Comparison of ENCODE assay signal across 28 mouse cellular contexts in genomic region chr5:18003675-18004074, GRCm38 (mm10). TPM values are rescaled to one million over a fixed set of nuclear protein-coding genes. Genes with fewer than 3 reads are reported as not detected.
DNase-seq lines count a peak whose midpoint lies in the region; ATAC-seq and TF ChIP-seq lines count a peak whose summit lies in the region.
"Had no signal": no experiment of that assay in that cellular context is flagged by ENCODE, and none has a peak within 500 bp of the region (broad histone marks: within the 10 kb centered on the region; RNA-seq: fewer than 3 reads in every experiment).

No protein-coding gene starts in this region.

- no peak overlapping the region for H3K4me3 ChIP-seq in gastrocnemius, adult 2 months
- no peak overlapping the region for H3K4me3 ChIP-seq in heart, embryonic 11.5 days (ENCODE audit: low read depth, low read length)
- no peak overlapping the region for H3K4me3 ChIP-seq in lung, embryonic 16.5 days (ENCODE audit: low read length)
- H3K4me3 ChIP-seq: embryonic facial prominence, embryonic 12.5 days; erythroblast, embryonic 14.5 days; forebrain, embryonic 12.5 days; hindbrain, embryonic 13.5 days; kidney, embryonic 15.5 days; midbrain, embryonic 10.5 days; neural tube, embryonic 15.5 days had no signal

- H3K4me1 ChIP-seq in heart, embryonic 11.5 days (ENCODE audit: control insufficient read depth, insufficient read depth, low read length): no peaks in the 10 kb centered on the region
- no peaks in the 10 kb centered on the region; the same call in 1 of the 2 replicates for H3K4me1 ChIP-seq in lung, embryonic 16.5 days (replicated peaks; ENCODE audit: control insufficient read depth, insufficient read depth, low read length)
- H3K4me1 ChIP-seq: embryonic facial prominence, embryonic 12.5 days; forebrain, embryonic 12.5 days; hindbrain, embryonic 13.5 days; kidney, embryonic 15.5 days; neural tube, embryonic 15.5 days had no signal

- H3K27me3 ChIP-seq in heart, embryonic 11.5 days (ENCODE audit: control insufficient read depth, insufficient read depth, low read length): no peaks in the 10 kb centered on the region
- H3K27me3 ChIP-seq in lung, embryonic 16.5 days (ENCODE audit: control insufficient read depth, insufficient read depth, low read depth, low read length): no peaks in the 10 kb centered on the region
- H3K27me3 ChIP-seq: embryonic facial prominence, embryonic 12.5 days; forebrain, embryonic 12.5 days; hindbrain, embryonic 13.5 days; kidney, embryonic 15.5 days; neural tube, embryonic 15.5 days had no signal

- no peaks in the 10 kb centered on the region for H3K36me3 ChIP-seq in heart, embryonic 11.5 days (ENCODE audit: control insufficient read depth, insufficient read depth, low read length)
- no peaks in the 10 kb centered on the region for H3K36me3 ChIP-seq in lung, embryonic 16.5 days (ENCODE audit: control insufficient read depth, insufficient read depth, low read length)
- H3K36me3 ChIP-seq: embryonic facial prominence, embryonic 12.5 days; forebrain, embryonic 12.5 days; hindbrain, embryonic 13.5 days; kidney, embryonic 15.5 days; midbrain, embryonic 10.5 days; neural tube, embryonic 15.5 days had no signal

- WGBS in heart, embryonic 11.5 days (ENCODE audit: insufficient replicate concordance): 81% methylated on average over 6 of the region's 6 CpGs
- 65% methylated on average over 6 of the region's 6 CpGs for WGBS in lung, embryonic 16.5 days

- H3K4me2 ChIP-seq in heart, embryonic 11.5 days: no peak overlapping the region
- H3K4me2 ChIP-seq in lung, embryonic 16.5 days (ENCODE audit: low read depth, low read length): no peak overlapping the region
- H3K4me2 ChIP-seq: embryonic facial prominence, embryonic 12.5 days; forebrain, embryonic 12.5 days; hindbrain, embryonic 13.5 days; kidney, embryonic 15.5 days; neural tube, embryonic 15.5 days had no signal

- ATAC-seq in heart, embryonic 11.5 days (replicated peaks; ENCODE audit: insufficient number of reproducible peaks, low FRiP score, low TSS enrichment): no peak
- peak; percentile 56; the same call in 1 of the 2 replicates for ATAC-seq in lung, embryonic 16.5 days (ENCODE audit: low read depth)

- DNase-seq in gastrocnemius, adult 2 months: peak; percentile 35
- no peak for DNase-seq in gastrocnemius, postnatal 25 days
- peak; percentile 47 to 52 for DNase-seq in heart, postnatal 36 days
- DNase-seq in lung, postnatal 36 days: peak; percentile 63
- DNase-seq in left cerebral cortex, postnatal 25 days (ENCODE audit: low spot score in 2 of 2): no peak
- DNase-seq: B cell, adult 2 months; cerebellum, adult 11-12 months; kidney, adult 11 months; layer of hippocampus, postnatal 36 days; thymus, adult 18-20 months; thymus, postnatal 36 days had no signal

- intact Hi-C loops in gastrocnemius, adult 2 months (cut with DNase I): no loop called here
- intact Hi-C loops in heart, postnatal 36 days (cut with DNase I): loop anchor here (5.0 to 10.0 kb wide), 3 partner anchors 121 to 189 kb away; no protein-coding TSS in a partner anchor
- intact Hi-C loops in left cerebral cortex, postnatal 25 days (cut with DNase I): no loop called here

- H3K27ac ChIP-seq in gastrocnemius, adult 2 months: peak overlapping the region; percentile 62
- no peak overlapping the region for H3K27ac ChIP-seq in heart, embryonic 11.5 days (ENCODE audit: low read depth, low read length)
- no peak overlapping the region for H3K27ac ChIP-seq in lung, embryonic 16.5 days (ENCODE audit: low read length)
- H3K27ac ChIP-seq: embryonic facial prominence, embryonic 12.5 days; forebrain, embryonic 12.5 days; hindbrain, embryonic 13.5 days; kidney, embryonic 15.5 days; midbrain, embryonic 10.5 days; neural tube, embryonic 15.5 days had no signal

- TF ChIP-seq CTCF in gastrocnemius, adult 2 months (IDR thresholded peaks at IDR 0.05): no peak

- no peaks in the 10 kb centered on the region for H3K9me3 ChIP-seq in heart, embryonic 11.5 days (replicated peaks; ENCODE audit: control insufficient read depth, low read length)
- no peaks in the 10 kb centered on the region for H3K9me3 ChIP-seq in lung, embryonic 16.5 days (ENCODE audit: control insufficient read depth, low read length)
- H3K9me3 ChIP-seq: embryonic facial prominence, embryonic 12.5 days; forebrain, embryonic 12.5 days; hindbrain, embryonic 13.5 days; kidney, embryonic 15.5 days; midbrain, embryonic 10.5 days; neural tube, embryonic 15.5 days had no signal

- no peak overlapping the region for H3K9ac ChIP-seq in heart, embryonic 11.5 days (ENCODE audit: low read depth, low read length)
- H3K9ac ChIP-seq in lung, embryonic 16.5 days (ENCODE audit: low read length): no peak overlapping the region
- H3K9ac ChIP-seq: embryonic facial prominence, embryonic 12.5 days; forebrain, embryonic 12.5 days; hindbrain, embryonic 13.5 days; kidney, embryonic 15.5 days; neural tube, embryonic 15.5 days had no signal

RNA-seq across cellular contexts. Expression of gene Gnat3, which starts 41.3 kb away (rescaled TPM):
- under 1 TPM in 1 of 2 experiments, not detected in 1; 0.17 TPM for total RNA-seq in gastrocnemius, adult 2 months (2021)
- under 1 TPM in 1 of 2 experiments, not detected in 1; 0.20 TPM for total RNA-seq in gastrocnemius, postnatal 25 days (2021)
- total RNA-seq in heart, postnatal 36 days (2021): under 1 TPM; 0.58 to 0.95 TPM
- not detected in 2 replicates for polyA plus RNA-seq in heart, embryonic 11.5 days (2014; fragmentation: Nextera tagmentation; extraction: Ambion mirVana)
- polyA plus RNA-seq in lung, embryonic 16.5 days (2015; fragmentation: Nextera tagmentation; extraction: Ambion mirVana): not detected in 2 replicates
- total RNA-seq in left cerebral cortex, postnatal 25 days (2021): not detected
- total RNA-seq: gastrocnemius, adult 18-20 months; layer of hippocampus, adult 8-10 months; layer of hippocampus, postnatal 36 days; left cerebral cortex, postnatal 36 days; liver, adult 2 months; MEL had no signal
- polyA plus RNA-seq: erythroblast, embryonic 14.5 days; forebrain, embryonic 12.5 days; hindbrain, embryonic 13.5 days; kidney, embryonic 15.5 days; liver, adult 2 months; liver, embryonic 16.5 days; neural tube, embryonic 15.5 days; small intestine, adult 2 months; stomach, embryonic 16.5 days had no signal

Comparison
In these comparisons a context has a peak if more than half of its experiments do, and no peak if none do; other contexts are left out.
1. DNase-seq: peak in gastrocnemius, adult 2 months (single experiment), heart, postnatal 36 days (2 of 2) and lung, postnatal 36 days (single experiment); none in gastrocnemius, postnatal 25 days (single experiment) and left cerebral cortex, postnatal 25 days (0 of 2).